Mouse (Mus musculus): ENCODE data around the gene Gja8. TPM values are rescaled to one million over a fixed set of nuclear protein-coding genes. Genes with fewer than 3 reads are reported as not detected.

The Gja8 gene
- polyA plus RNA-seq, 1 experiment from 2014 or later, result 0.04 TPM

DNA sequence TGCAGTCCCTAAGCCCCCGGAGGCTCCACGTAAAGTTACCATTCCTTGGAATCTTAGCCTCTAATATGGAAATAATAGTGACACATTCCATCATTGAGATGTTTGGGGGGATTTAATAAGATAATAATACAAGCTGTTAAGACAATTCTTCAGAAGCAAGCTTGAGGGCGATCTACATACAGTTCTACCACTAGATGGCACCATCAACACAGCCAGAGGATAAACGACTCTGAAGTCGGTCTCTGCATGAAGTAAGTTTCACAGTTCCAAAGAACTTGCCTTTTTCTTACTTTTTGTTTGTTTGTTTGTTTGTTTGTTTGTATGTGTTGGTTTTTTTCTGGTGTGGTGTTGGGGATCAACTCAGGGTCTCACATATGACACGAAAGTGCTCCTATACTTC is 10.4 kb upstream of the Gja8 start:
- H3K9ac ChIP-seq (ENCODE audit: low read depth, low read length), result no peak overlapping the region
- ATAC-seq, result peak; percentile 35; the same call in 1 of the 2 replicates
- H3K4me2 ChIP-seq (ENCODE audit: low read depth, low read length), result no peak overlapping the region
- no peaks in the 10 kb centered on the region for H3K4me1 ChIP-seq (ENCODE audit: control insufficient read depth, insufficient read depth, low read length)
- H3K36me3 ChIP-seq (ENCODE audit: control insufficient read depth, insufficient read depth, low read length), result no peaks in the 10 kb centered on the region
- 12% methylated on average over 6 of the region's 6 CpGs for WGBS
- no peak overlapping the region for H3K27ac ChIP-seq (ENCODE audit: low read length)
- no peaks in the 10 kb centered on the region for H3K9me3 ChIP-seq (ENCODE audit: control insufficient read depth, low read length)
- no peaks in the 10 kb centered on the region for H3K27me3 ChIP-seq (replicated peaks; ENCODE audit: control insufficient read depth, insufficient read depth, low read length)
- no peak overlapping the region for H3K4me3 ChIP-seq (ENCODE audit: low read length)

DNA sequence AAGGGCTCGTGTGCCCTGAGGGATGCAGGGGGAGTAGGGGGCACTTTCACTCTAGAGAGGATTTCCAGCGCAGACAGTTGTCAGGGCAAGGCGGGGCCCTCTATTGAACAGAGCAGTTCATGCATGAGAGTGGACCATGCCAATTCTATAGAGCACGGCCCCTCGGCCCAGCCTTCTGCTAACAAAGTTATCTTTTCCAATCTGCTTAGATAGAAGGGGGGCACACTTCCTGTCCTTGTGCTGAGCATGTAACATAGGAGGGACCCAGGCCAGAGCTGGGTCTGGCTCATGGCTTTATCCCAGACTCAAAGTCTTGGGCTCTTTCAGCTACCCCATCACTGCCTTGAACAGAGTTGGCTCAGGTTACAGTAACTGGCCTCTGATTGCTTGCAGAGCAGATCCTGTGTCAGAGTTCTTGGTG is 5.5 kb upstream of the Gja8 start:
- H3K36me3 ChIP-seq (ENCODE audit: control insufficient read depth, insufficient read depth, low read length), result no peaks in the 10 kb centered on the region
- 37% methylated on average over 5 of the region's 5 CpGs for WGBS
- H3K4me2 ChIP-seq (ENCODE audit: low read depth, low read length), result no peak overlapping the region
- no peak for ATAC-seq
- H3K27ac ChIP-seq (ENCODE audit: low read length), result no peak overlapping the region
- H3K9me3 ChIP-seq (ENCODE audit: control insufficient read depth, low read length), result no peaks in the 10 kb centered on the region
- H3K9ac ChIP-seq (ENCODE audit: low read depth, low read length), result no peak overlapping the region
- no peaks in the 10 kb centered on the region for H3K4me1 ChIP-seq (ENCODE audit: control insufficient read depth, insufficient read depth, low read length)
- no peaks in the 10 kb centered on the region for H3K27me3 ChIP-seq (replicated peaks; ENCODE audit: control insufficient read depth, insufficient read depth, low read length)
- no peak overlapping the region for H3K4me3 ChIP-seq (ENCODE audit: low read length)

DNA sequence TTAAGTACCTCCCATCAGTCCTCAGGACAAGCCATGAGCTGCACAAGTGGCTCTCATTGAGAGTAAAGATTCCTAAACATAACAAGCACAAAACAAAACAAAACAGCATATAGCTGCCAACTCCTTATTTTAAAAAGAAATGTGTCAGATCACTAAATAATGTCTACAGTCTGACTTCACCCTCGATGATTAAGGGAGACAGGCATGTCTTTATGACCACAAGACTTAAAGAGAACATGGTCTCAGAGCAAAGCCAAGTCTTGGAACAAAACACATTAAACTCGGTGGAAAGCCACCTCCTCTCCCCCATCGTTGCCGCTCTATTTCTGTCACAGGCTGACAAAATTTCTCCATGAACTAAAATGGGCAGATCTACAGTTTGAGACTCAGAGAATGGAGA is 1.2 kb downstream of the Gja8 start:
- WGBS, result 86% methylated on average over 4 of the region's 4 CpGs
- H3K9me3 ChIP-seq (ENCODE audit: control insufficient read depth, low read length), result no peaks in the 10 kb centered on the region
- H3K9ac ChIP-seq (ENCODE audit: low read depth, low read length), result no peak overlapping the region
- no peak for ATAC-seq
- H3K36me3 ChIP-seq (ENCODE audit: control insufficient read depth, insufficient read depth, low read length), result no peaks in the 10 kb centered on the region
- no peak overlapping the region for H3K27ac ChIP-seq (ENCODE audit: low read length)
- no peaks in the 10 kb centered on the region for H3K27me3 ChIP-seq (replicated peaks; ENCODE audit: control insufficient read depth, insufficient read depth, low read length)
- H3K4me2 ChIP-seq (ENCODE audit: low read depth, low read length), result no peak overlapping the region
- H3K4me1 ChIP-seq (ENCODE audit: control insufficient read depth, insufficient read depth, low read length), result no peaks in the 10 kb centered on the region
- H3K4me3 ChIP-seq (ENCODE audit: low read length), result no peak overlapping the region

DNA sequence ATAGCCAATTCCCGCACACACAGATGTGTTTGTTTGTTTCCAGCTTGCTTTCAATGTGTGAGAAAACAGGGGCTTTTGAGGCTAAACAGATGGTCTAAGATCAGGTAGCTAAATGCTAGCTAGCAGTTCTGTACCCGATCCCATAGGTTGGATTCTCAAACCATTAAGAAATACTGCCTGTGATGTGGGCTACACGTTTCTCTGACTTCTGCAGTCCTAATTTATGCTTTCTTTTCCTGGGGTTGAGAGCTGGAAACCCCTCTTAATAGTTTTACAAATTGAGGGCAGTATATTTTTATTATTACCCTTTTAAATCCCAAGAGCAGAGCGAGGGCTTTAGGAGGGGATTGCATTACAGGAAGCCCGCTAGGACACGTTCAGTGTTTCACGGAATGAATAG is 4.8 kb downstream of the Gja8 start:
- Histone ChIP-seq H3K9me3 (ENCODE audit: control insufficient read depth, low read length) (no peaks in the 10 kb centered on the region), H3K27ac (ENCODE audit: low read length) (no peak overlapping the region), H3K36me3 (ENCODE audit: control insufficient read depth, insufficient read depth, low read length) (no peaks in the 10 kb centered on the region), H3K4me2 (ENCODE audit: low read depth, low read length) (no peak overlapping the region), H3K4me1 (ENCODE audit: control insufficient read depth, insufficient read depth, low read length) (no peaks in the 10 kb centered on the region), H3K27me3 (replicated peaks; ENCODE audit: control insufficient read depth, insufficient read depth, low read length) (no peaks in the 10 kb centered on the region), H3K9ac (ENCODE audit: low read depth, low read length) (no peak overlapping the region), H3K4me3 (ENCODE audit: low read length) (no peak overlapping the region)
- WGBS, result 67% methylated on average over 7 of the region's 7 CpGs
- no peak for ATAC-seq

DNA sequence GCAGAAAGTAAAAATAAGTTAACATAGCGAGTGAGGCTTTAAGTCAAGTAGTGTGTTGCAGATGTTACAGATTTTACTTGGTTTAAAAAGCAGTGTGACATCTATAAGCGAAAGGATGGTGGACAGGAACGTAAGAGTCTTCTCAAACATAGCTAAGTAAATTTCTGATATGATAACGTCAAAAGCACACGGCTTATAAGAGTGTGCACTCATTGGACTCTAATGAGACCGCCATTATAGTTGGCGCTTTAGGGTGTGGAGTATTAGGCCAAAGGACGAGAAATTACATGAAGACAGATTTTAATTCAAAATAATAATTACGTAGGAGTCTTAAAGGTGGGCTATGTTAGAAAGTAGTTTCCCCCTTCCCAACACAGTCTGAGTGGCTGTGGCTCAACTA is 20.2 kb downstream of the Gja8 start:
- H3K9ac ChIP-seq (ENCODE audit: low read depth, low read length), result peak overlapping the region; percentile 88
- 41% methylated on average over 9 of the region's 9 CpGs for WGBS
- no peaks in the 10 kb centered on the region for H3K27me3 ChIP-seq (replicated peaks; ENCODE audit: control insufficient read depth, insufficient read depth, low read length)
- peaks cover 10% of the 10 kb centered on the region for H3K4me1 ChIP-seq (ENCODE audit: control insufficient read depth, insufficient read depth, low read length)
- H3K4me2 ChIP-seq (ENCODE audit: low read depth, low read length), result peak overlapping the region; percentile 53
- no peaks in the 10 kb centered on the region for H3K9me3 ChIP-seq (ENCODE audit: control insufficient read depth, low read length)
- H3K4me3 ChIP-seq (ENCODE audit: low read length), result peak overlapping the region; percentile 78
- H3K27ac ChIP-seq (ENCODE audit: low read length), result no peak overlapping the region
- no peak for ATAC-seq
- no peaks in the 10 kb centered on the region for H3K36me3 ChIP-seq (ENCODE audit: control insufficient read depth, insufficient read depth, low read length)

DNA sequence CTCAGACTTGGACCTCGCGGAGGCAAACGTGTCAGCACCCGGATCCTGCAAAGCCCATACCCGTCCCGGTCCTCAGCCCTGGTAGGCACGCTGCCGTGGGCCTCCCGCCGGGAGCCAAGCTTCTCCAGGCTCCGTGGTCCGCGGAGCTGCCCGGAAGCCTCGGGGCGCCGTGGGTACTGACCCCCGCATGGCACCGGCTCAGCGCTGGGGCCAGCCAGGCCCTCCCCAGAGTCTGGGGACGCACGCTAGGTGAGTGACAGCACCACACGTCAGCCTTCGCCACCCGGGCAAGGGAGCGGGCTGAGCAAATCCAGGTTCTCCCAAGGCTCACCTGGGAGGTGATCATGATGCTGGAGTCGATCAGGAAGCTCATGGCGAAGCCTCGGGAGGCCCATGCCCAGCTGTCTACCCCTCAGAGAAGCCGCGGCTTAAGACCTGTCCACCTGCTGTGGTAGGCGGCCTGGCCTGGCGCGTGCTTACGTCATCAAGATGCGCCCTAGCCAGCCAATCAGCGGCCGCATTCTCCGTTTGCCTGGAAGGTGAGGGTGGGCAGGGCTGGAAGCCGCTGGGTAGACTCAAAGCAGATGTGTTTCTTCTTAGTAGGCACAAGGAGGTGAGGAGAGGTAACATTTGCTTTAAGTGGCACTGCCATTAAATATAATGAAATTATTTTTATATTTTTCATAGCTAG is 20.8 kb downstream of the Gja8 start, which contains the start of gene Gpr89:
Gpr89 (minus strand) TSS at position 496 of the 691 bp plus-strand sequence.
- H3K27ac ChIP-seq (ENCODE audit: low read length), result peak within 1 kb of the TSS; percentile 3; the same call in 1 of the 2 replicates
- peak; percentile 93 for ATAC-seq

DNA sequence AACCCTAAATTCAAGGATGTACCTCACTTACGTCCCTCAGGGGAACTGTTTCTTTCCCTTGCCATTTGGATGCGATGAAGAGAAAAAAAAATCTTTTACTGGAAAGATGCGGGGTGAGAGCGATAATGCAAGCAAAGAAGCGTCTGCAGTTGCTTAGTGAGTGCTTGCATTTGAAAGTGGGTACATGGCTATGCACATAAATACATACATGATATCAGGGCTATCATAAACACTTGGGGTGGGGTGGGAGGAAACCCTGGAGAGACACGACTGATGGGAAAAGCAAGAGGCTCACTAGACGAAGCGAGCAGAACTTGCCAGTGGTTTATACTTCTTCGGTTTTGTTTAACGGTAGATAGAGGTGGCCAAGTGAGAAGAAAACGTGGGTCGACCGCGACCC is 21.4 kb downstream of the Gja8 start, which contains the start of gene Gja5:
Gja5 (plus strand) TSS at position 301 of the 400 bp plus-strand sequence.
- no peaks in the 10 kb centered on the region for H3K27me3 ChIP-seq (replicated peaks; ENCODE audit: control insufficient read depth, insufficient read depth, low read length)
- H3K4me1 ChIP-seq (ENCODE audit: control insufficient read depth, insufficient read depth, low read length), result peaks cover 10% of the 10 kb centered on the region
- H3K9ac ChIP-seq (ENCODE audit: low read depth, low read length), result peak within 1 kb of the TSS; percentile 88
- H3K36me3 ChIP-seq (ENCODE audit: control insufficient read depth, insufficient read depth, low read length), result no peaks in the 10 kb centered on the region
- peak within 1 kb of the TSS; percentile 3; the same call in 1 of the 2 replicates for H3K27ac ChIP-seq (ENCODE audit: low read length)
- peak within 1 kb of the TSS; percentile 53 for H3K4me2 ChIP-seq (ENCODE audit: low read depth, low read length)
- no peaks in the 10 kb centered on the region for H3K9me3 ChIP-seq (ENCODE audit: control insufficient read depth, low read length)
- no peak for ATAC-seq
- 11% methylated on average over 14 of the region's 14 CpGs for WGBS
- peak within 1 kb of the TSS; percentile 78 for H3K4me3 ChIP-seq (ENCODE audit: low read length)

More for the DNA sequence above, 20.8 kb downstream of the Gja8 start, which contains the start of gene Gpr89:
- H3K4me2 ChIP-seq (ENCODE audit: low read depth, low read length), result peak within 1 kb of the TSS; percentile 53
- H3K4me1 ChIP-seq (ENCODE audit: control insufficient read depth, insufficient read depth, low read length), result peaks cover 10% of the 10 kb centered on the region
- no peaks in the 10 kb centered on the region for H3K36me3 ChIP-seq (ENCODE audit: control insufficient read depth, insufficient read depth, low read length)
- H3K9me3 ChIP-seq (ENCODE audit: control insufficient read depth, low read length), result no peaks in the 10 kb centered on the region
- H3K27me3 ChIP-seq (replicated peaks; ENCODE audit: control insufficient read depth, insufficient read depth, low read length), result no peaks in the 10 kb centered on the region
- peak within 1 kb of the TSS; percentile 78 for H3K4me3 ChIP-seq (ENCODE audit: low read length)
- peak within 1 kb of the TSS; percentile 88 for H3K9ac ChIP-seq (ENCODE audit: low read depth, low read length)
- under 1% methylated on average over 40 of the region's 40 CpGs for WGBS

DNA sequence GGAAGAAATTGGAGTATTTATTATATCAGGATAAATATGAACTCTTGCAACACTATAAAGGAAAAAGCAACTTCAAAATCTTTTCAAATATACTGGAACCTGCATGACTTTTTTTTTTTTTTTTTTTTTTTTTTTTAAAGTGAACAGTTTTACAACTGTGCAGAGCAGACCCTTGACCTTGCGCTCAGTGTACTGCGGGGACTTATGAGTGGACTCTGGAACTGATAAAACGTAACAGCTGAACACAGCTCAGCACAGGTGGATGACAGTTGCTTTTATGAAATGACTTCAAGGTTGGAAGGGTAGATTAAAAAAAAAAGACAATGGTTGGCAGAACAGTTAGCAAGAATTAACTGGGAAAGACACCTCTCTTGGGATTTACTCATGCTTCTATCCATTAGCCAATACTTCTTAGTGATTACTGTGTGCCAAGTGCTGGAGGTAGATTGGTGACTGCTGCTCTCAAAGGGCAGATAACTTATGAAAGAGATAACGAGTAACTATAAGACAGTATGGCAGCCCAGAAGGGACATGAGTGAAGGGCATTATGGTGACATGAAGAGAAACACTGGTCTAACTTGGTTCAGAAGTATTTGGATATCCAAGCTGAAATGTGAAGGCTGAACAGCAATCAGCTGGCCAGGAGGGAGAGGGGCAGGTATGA is 23.4 kb downstream of the Gja8 start:
- WGBS, result 62% methylated on average over 4 of the region's 4 CpGs
- peak; percentile 89 for ATAC-seq
- 0 out of 2 replicates have a peak, but pooled peaks cover 2% of the 10 kb centered on the region for H3K36me3 ChIP-seq (ENCODE audit: control insufficient read depth, insufficient read depth, low read length)
- no peak overlapping the region for H3K9ac ChIP-seq (ENCODE audit: low read depth, low read length)
- H3K4me2 ChIP-seq (ENCODE audit: low read depth, low read length), result peak overlapping the region; percentile 37; the same call in 1 of the 2 replicates
- H3K4me1 ChIP-seq (ENCODE audit: control insufficient read depth, insufficient read depth, low read length), result peaks cover 10% of the 10 kb centered on the region
- no peaks in the 10 kb centered on the region for H3K27me3 ChIP-seq (replicated peaks; ENCODE audit: control insufficient read depth, insufficient read depth, low read length)
- no peak overlapping the region for H3K4me3 ChIP-seq (ENCODE audit: low read length)
- peak overlapping the region; percentile 69 for H3K27ac ChIP-seq (ENCODE audit: low read length)
- H3K9me3 ChIP-seq (ENCODE audit: control insufficient read depth, low read length), result no peaks in the 10 kb centered on the region

DNA sequence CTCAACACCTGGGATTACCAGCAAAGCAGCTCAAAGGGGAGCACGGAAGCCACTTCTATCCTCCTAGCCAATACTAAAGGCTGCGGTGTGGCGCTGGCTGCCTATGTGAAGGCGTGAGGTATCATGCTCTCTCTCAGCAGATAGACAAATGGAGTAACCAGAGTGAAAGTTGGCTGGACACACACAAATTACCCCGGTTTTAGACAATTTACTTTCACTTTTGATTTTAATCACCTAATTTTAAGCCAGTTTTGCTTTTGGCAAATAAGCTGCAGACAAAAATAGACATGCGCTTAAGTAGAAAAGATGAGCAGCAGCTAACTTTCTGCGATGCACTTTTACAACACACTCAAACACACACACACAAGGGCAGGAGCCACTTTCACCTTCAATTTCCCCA is 42.1 kb downstream of the Gja8 start:
- no peak overlapping the region for H3K9ac ChIP-seq (ENCODE audit: low read depth, low read length)
- WGBS, result 94% methylated on average over 7 of the region's 7 CpGs
- ATAC-seq, result no peak
- H3K27me3 ChIP-seq (replicated peaks; ENCODE audit: control insufficient read depth, insufficient read depth, low read length), result no peaks in the 10 kb centered on the region
- H3K9me3 ChIP-seq (ENCODE audit: control insufficient read depth, low read length), result no peaks in the 10 kb centered on the region
- H3K36me3 ChIP-seq (ENCODE audit: control insufficient read depth, insufficient read depth, low read length), result peaks cover 5% of the 10 kb centered on the region
- no peak overlapping the region for H3K4me3 ChIP-seq (ENCODE audit: low read length)
- no peak overlapping the region for H3K4me2 ChIP-seq (ENCODE audit: low read depth, low read length)
- H3K27ac ChIP-seq (ENCODE audit: low read length), result no peak overlapping the region
- no peaks in the 10 kb centered on the region for H3K4me1 ChIP-seq (ENCODE audit: control insufficient read depth, insufficient read depth, low read length)

All from intestine, embryonic 16.5 days (tissue).